Comparison of ENCODE assay signal across 12 mouse cellular contexts in genomic region chr5:30577654-30578310, GRCm38 (mm10). TPM values are rescaled to one million over a fixed set of nuclear protein-coding genes. Genes with fewer than 3 reads are reported as not detected.
A peak's percentile ranks its signal among the peaks of the same experiment; 100 is the strongest.
DNase-seq lines count a peak whose midpoint lies in the region.
"Had no signal": no experiment of that assay in that cellular context is flagged by ENCODE, and none has a peak within 500 bp of the region (broad histone marks: within the 10 kb centered on the region; RNA-seq: fewer than 3 reads in every experiment).

No protein-coding gene starts in this region.

- H3K4me3 ChIP-seq in heart, embryonic 10.5 days, result no peak overlapping the region
- H3K4me3 ChIP-seq: neural tube, embryonic 15.5 days had no signal

- peaks cover 55% of the 10 kb centered on the region for H3K4me1 ChIP-seq in heart, embryonic 10.5 days
- H3K4me1 ChIP-seq: neural tube, embryonic 15.5 days had no signal

- peak; percentile 59 for DNase-seq in lung, postnatal 10 days
- DNase-seq in lung, postnatal 25 days (ENCODE audit: low spot score), result no peak
- peak; percentile 88 for DNase-seq in cerebellum, adult 11-12 months
- DNase-seq in heart, embryonic 10.5 days (ENCODE audit: low spot score), result no peak
- DNase-seq in left cerebral cortex, postnatal 25 days (ENCODE audit: low spot score in 2 of 2), result peak; percentile 41 to 70
- no peak for DNase-seq in thymus, postnatal 10 days (ENCODE audit: low spot score in 2 of 2)
- no peak for DNase-seq in yolk sac, embryonic 10.5 days (ENCODE audit: low spot score)

- H3K27ac ChIP-seq in heart, embryonic 10.5 days, result peak overlapping the region; percentile 87
- H3K27ac ChIP-seq: neural tube, embryonic 15.5 days had no signal

- no peaks in the 10 kb centered on the region for H3K36me3 ChIP-seq in heart, embryonic 10.5 days
- H3K36me3 ChIP-seq: neural tube, embryonic 15.5 days had no signal

- no peaks in the 10 kb centered on the region for H3K27me3 ChIP-seq in heart, embryonic 10.5 days (ENCODE audit: insufficient read depth, poor library complexity, severe bottlenecking)
- H3K27me3 ChIP-seq: neural tube, embryonic 15.5 days had no signal

- intact Hi-C loops in left cerebral cortex, postnatal 25 days (cut with DNase I), result no loop called here

- no peaks in the 10 kb centered on the region for H3K9me3 ChIP-seq in heart, embryonic 10.5 days
- H3K9me3 ChIP-seq: neural tube, embryonic 15.5 days had no signal

- 77% methylated on average over 12 of the region's 12 CpGs for WGBS in heart, embryonic 10.5 days

RNA-seq across cellular contexts. Expression of gene Kcnk3, which starts 10.2 kb away (rescaled TPM):
- 17.0 and 34.2 TPM in 2 replicates for polyA plus RNA-seq in heart, embryonic 10.5 days (2016; fragmentation: Nextera tagmentation; extraction: Ambion mirVana)
- 10 to 100 TPM; 21.3 to 21.6 TPM for total RNA-seq in left cerebral cortex, postnatal 25 days (2021)
- polyA plus RNA-seq: Patski had no signal

RNA-seq across cellular contexts. Expression of gene Cib4, which starts 32.1 kb away (rescaled TPM):
- not detected in 2 replicates for polyA plus RNA-seq in heart, embryonic 10.5 days (2016; fragmentation: Nextera tagmentation; extraction: Ambion mirVana)
- not detected for total RNA-seq in left cerebral cortex, postnatal 25 days (2021)
- total RNA-seq: gastrocnemius, adult 8-10 months had no signal
- polyA plus RNA-seq: large intestine, adult 2 months; neural tube, embryonic 15.5 days; Patski; thymus, postnatal 0 days had no signal

Comparison
In these comparisons a context has a peak if more than half of its experiments do, and no peak if none do; other contexts are left out.
1. DNase-seq: peak in lung, postnatal 10 days (single experiment), cerebellum, adult 11-12 months (single experiment) and left cerebral cortex, postnatal 25 days (2 of 2); none in lung, postnatal 25 days (single experiment), heart, embryonic 10.5 days (single experiment), thymus, postnatal 10 days (0 of 2) and yolk sac, embryonic 10.5 days (single experiment).